Mouse (Mus musculus) c-Kit-positive CD71-positive TER-119-positive erythroid progenitor cells, embryonic 14.5 days (primary cell): ENCODE results near the gene Cox4i2.

Experiments used
- DNase-seq: peaks from one replicate; pipeline ENCODE4 v3.0.0-alpha.2; 2013; ENCODE audit warnings: low spot score

The Cox4i2 gene

DNA sequence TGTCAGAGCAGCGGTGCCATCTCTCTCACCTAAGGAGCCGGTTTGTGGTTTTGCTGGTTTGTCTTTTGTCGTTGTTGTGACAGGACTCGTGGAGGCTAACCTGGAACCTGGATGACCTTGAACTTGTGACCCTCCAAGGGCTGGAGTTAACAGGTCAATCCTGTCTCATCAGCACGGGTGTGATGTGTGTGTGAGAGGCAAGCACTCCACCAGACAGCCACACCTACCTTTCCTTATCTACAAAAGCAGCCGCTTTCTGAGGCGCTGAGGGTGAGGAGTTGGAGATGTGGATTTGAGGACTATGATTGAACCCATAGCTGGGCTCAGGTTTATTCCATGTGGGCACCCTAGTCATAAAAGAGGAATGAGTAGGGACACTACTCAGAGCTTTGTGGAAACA is 15.7 kb downstream of the Cox4i2 start:
- DNase-seq, result peak; percentile 67

DNA sequence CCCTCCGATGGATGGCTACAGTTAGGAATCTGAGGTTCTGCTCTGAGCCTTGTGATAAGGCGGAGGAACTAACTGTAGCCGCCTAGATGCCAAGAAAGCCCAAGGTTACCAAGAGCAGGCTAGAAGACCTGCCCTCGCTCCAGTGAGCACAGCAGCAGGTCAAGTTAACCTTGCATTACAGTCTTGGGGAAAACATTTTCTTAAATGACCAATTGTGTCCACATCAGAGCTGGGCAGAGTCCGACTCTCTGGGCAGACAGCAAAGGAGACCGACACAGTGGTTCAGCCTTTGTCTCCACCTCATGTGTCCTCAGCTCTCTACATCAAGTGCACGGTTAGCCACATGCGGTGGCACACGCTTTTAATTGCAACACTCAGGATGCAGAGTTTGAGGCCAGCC is 17.6 kb downstream of the Cox4i2 start:
- DNase-seq, result no peak

DNA sequence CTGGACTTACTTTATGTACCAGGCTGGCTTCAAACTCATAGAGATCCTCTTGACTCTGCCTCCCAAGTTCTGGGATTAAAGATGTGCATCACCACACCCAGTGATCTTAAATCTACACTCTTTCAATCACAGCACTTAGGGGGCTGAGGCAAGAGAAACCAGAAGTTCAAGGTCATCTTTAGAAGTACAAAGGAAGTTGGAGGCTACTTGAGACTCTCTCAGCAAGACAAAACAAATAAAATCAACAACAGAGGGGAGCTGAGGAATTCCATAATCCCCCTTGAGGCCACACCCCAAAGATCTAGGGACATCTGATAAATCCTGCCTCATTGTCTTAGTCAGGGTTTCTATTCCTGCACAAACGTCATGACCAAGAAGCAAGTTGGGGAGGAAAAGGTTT is 18.3 kb downstream of the Cox4i2 start:
- DNase-seq, result no peak

DNA sequence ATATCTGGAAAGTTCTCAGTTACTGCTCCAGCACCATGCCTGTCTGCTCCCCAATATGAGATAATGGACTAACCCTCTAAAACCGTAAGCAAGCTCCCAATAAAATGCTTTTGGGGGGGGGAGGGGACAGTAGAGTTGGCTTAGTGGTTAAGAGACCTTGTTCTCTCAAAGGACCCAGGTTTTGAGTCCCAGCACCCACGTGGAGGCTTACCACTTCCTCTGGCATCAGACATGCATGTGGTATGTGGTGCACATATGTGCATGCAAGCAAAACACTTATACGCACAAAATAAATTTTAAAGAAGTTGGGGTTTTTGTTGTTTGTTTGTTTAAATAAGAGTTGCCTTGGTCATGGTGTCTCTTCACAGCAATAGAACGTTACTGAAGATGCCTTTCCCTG is 21.4 kb downstream of the Cox4i2 start:
- no peak for DNase-seq

DNA sequence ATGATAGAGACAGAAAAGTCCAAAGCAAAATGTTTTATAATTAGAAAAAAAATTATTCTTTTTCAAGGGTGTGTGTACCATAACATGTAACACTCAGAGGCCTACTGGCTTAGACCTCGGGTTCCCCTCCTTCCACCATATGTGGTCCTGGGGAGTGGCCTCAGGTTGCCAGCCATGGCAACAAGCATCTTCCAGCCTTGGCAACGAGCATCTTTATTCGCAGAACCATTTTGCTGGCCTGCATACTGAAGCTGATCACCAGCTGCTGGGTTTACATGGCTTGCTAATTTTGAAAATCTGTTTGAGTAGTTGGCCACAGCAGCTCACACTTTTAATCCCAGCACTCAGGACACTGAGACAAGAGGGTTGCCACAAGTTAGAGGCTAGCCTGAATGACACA is 22.0 kb downstream of the Cox4i2 start:
- no peak for DNase-seq

DNA sequence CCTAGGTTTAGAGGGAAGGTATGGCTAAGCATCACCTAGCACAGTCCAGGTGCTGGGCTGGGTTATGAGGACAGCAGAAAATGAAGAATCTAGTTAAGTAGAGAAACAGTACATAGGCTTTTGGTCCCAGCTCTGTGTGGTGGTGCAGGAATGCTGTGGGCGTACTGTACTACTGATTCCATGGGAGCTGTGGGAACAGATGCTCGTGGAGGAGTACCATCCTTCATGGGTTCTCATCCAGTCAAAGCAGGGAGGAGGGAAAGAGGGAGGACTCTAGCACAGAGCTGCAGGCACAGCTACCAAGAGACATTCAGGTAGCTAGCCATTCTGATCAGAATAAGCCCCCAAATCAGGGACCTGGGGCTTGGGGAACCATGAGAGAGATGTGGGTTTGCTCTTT is 22.5 kb downstream of the Cox4i2 start:
- DNase-seq, result no peak

DNA sequence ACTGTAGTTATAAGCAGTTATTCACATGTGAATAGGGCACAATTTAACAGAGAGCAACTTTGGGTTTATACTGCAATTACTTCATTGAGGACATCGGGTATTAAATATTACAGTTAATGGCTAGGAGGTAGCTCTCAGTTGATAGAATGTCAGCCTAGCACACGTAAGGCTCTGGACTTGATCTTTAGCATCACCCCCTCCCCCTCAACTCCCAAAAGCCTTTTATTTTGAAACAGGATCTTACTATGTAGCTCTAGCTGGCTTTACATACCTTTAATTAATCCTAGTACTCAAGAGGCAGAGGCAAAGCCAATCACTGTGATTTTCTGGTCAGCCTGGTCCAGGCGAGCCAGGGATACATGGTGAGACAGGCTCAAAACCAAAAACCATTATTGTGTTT is 23.1 kb downstream of the Cox4i2 start:
- DNase-seq, result no peak

DNA sequence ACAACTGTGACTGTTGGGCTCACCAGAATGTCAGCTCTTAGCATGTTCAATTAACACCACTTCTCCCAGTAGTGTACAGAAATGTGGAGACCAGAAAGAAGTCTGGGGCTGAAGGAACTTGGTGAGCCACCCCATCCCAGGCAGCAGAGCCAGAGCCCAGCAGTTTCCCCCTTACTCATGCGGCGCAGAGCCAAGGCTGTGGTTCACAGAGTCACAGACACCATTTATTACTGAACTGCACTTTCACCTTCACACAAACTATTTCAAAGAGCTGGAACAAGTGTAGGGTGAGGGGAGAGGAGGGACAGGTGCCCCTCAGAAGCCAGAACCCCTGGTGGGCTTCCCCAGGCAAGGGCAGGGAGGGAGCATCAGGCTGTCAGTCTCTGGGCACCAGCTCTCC is 26.5 kb downstream of the Cox4i2 start:
- DNase-seq, result no peak

DNA sequence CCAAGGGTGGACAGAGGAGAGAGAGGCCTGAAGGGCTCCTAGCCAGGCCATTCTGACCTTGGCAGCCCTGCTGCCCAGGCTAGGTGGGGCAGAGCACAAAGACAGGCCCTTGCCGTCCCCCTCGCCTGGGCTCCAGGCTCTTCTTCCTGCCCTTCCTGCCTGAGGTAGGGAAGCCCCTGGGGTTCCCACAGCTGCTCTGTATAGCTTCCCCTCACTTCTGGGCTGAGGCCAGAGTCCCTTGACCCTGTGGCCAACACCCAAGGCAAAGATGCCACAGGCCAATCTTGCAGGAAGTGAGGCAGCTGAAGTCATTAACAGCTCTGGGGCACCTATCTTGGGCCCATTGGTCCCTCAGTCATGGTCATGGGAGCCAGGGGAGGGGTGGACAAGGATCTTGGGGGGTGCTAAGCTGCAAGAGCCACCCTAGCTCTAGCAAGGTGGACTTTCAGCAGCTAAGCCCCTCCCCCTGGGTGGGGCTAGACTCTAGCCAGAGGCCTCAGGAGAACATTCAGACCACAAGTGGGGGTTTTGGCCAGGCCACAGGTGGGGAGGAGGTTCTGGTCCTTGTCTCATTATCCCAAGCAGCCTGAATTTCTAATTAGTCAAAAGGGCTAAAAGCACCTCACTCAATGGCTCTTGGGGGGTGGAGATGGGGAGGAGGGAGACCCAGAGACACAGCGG is 27.2 kb downstream of the Cox4i2 start:
- DNase-seq, result no peak

DNA sequence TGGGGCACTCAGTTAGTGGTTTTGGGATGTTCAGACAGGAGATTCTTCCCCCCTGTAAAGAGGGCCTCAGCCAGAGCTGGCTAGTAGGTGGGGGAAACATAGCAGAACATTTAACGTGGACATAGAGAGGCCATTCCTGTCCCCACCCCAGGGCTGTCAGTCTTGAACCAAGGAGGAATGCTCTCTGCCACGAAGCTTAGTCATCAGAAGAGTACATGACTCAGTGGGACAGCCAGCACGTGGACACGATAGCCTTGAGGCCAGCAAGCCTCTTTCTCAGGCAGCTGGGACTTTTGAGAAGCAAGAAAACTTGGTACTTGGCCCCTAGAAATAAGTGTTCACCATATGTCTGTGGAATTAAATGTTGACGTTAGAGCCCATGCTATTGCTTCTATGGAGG is 28.7 kb downstream of the Cox4i2 start:
- no peak for DNase-seq

DNA sequence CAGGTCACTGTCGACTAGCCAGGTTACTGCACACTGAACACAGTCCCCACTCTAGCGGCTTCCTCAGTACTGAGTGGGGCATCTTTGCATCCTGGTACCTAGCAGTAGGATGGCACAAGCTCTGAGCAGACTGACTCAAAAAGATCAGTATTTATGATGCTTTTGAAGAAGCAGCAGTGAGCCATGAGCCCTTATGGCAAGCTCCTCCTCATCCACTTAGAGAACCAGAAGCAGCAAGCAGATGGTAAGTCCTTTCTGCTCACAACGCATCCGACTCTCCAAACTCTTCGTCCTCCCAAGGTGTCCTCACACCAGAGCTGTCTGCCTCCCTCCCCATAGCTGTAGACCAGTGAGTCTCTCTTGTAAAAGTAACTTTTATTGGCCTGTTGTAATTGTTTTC is 29.3 kb downstream of the Cox4i2 start:
- DNase-seq, result no peak

DNA sequence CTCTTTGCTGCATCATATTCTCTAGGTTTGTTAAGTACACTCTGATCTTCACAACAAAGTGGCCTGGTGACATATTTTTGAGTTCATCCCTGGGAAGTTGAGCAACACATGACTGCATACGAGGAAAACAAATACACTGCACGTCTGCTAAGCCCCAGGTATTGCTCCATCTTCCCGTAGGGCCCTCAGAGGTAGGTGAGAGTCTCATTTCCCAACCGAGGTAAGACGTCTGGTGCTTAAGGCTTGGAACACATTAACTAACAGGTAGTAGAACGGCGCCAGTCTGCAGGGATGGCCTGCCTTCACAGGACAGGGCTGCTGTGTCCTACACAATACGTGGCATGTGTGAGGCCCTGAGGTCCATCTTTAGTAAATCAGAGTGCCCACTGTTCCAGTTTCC is 30.7 kb downstream of the Cox4i2 start:
- DNase-seq, result no peak

DNA sequence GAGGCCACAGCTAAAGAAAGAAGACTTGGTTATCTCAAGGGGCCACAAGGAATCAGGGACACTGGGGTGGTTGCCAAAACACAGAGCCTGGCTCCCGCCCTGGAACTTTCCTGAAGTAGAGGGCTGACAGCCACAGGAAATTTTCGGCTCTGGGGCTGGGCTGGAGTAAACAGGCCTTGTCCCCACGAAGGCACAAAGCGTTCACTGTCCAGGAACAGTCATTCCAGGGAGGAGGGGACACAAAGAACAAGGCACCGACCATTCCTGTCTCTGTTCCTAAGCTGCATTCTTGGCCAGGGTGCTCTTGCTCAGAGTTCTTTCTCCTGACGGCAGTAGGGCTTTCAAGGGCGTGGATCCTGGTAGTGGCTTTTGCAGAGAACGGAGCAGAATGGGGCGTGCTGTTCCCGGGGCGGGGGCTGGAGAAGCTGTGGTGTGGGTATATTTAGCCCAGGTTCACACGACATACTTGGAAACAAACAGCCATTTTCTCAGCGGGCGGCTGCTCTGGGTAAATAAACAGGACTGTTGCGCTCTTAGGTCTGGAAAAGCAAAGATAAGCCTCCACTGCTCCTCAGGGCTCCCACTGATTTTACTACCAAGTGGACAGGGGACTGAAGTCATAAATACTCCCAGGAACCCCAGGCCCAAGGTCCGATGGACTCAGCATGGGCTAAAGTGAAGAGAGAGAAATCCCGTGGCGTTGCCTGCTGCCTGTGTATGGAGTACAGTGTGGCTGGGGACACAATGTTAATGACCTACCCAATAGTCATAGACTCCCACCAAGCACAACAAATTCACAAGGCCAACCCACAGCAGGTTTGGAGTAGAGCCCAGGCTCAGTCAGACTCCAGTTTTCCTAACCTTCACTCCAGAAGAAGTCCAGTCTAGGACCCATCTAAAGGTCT is 31.7 kb downstream of the Cox4i2 start:
- DNase-seq, result no peak

DNA sequence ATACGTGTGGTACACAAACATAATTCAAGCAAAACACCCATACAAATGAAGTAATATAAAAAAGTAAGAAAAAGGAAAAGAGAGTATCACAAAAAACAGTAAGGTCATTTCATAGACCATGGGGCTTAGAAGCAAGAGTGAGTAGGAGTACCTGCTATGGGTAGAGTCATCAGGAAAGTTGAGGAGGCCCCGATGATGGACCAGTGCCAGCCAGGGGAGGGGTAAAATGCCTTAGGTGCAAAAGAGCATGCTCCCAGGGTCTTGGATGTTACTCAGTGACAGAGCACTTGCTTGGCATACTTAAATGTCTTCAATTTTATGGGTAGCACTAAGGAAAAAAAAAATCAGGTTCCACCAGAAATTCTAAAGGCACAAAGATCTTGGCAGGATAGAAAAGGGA is 33.2 kb downstream of the Cox4i2 start:
- no peak for DNase-seq

DNA sequence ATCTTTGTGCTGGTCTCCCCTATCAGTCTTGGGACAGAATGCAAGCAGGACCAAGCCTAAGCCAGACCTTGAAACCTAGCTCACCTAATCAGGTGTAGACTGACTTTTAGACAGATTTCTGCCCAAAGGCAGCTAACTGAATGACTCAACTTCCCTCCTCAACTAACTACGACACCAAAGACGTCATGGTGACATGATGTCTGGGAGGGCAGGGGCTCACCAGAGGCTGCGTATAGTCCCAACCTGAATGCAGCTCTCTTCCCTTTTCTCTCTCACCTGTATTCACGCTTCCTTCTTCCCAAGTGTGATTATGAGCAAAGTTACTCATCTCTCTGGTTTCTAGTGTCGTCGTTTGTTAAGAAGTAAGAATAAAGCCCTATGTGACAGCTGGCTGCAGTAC is 33.6 kb downstream of the Cox4i2 start:
- DNase-seq, result no peak

DNA sequence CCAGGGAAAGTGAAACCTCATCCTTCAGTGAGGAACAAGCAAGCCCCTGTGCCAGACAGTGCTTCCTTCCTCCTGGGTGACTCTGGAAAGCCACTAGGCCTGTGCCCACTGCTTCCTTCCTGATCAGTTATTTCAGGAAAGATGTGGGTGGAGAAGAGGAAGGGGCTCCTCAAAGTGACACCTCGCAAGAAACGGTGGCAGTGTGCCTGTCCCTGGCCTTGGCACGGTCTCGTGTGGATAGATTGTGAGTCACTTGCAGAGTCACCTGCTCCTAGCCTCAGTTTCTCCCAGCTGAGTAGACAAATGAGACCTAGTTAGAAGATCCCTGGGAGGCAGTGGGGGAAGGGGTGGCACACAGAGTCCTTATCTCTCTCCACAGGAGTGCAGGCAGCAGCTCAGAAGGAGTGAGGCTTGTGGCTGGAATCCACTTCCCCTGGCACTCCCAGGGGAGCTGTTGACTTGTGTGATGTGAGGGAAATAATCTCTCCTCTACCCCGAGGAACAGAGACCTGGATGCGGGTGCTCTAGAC is 35.0 kb downstream of the Cox4i2 start:
- DNase-seq, result peak; percentile 86

DNA sequence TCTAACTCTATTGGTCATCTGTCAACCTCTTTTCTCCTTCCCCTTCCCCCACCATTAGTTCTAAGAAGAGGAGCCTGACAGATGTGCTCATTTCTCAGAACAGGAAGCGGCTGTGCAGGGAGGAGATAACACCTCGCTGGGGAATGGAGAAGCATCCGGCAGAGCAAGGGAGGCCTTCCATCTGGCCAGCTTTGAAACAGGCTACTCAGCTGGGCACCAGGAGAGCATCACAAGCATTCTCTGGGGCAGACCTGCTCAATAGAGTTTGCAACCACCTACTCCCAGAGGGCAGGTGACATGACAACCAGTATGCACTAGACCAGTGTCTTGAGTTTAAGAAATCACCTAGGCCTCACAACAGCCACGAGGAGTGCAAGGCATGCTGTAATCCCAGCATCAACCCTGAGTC is 35.6 kb downstream of the Cox4i2 start:
- DNase-seq, result peak; percentile 92

DNA sequence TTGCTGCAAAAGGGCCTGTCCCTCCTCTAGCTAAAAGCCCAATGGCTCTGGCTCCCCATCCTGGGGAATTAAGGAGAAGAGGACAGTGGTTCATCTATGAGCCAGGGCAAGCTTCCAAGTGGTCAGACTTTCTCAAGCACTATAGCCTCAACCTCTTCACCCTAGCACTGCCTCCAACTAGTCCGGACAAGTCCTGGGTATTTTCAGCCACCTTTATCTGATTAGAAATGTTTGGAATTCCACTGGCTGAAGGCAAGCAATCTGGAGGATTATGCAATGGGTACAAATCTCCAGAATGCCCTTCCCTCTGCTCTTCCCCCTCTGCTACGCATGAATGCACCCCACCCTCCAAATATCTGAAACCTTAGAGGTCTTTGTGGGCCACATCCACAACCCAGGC is 38.5 kb downstream of the Cox4i2 start:
- DNase-seq, result no peak

DNA sequence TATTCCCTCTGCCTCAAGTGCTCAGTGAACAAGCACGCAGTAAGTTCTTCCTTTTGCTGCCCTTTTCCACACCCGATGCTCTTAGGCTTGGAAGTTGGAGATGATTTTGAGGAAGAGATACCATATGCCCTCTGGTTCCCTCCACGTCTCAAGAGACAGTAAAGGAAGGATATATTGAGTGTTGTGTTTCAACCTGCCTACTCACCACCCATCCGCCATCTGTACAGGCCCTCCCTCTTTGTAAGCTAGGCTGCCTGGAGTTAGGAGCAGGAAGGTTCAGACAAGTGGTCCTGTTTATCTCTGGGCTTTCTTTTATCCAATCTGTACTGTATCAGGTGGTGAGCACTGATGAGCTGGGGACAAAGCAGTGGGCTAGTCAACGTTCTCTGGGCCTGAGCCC is 39.4 kb downstream of the Cox4i2 start:
- no peak for DNase-seq

DNA sequence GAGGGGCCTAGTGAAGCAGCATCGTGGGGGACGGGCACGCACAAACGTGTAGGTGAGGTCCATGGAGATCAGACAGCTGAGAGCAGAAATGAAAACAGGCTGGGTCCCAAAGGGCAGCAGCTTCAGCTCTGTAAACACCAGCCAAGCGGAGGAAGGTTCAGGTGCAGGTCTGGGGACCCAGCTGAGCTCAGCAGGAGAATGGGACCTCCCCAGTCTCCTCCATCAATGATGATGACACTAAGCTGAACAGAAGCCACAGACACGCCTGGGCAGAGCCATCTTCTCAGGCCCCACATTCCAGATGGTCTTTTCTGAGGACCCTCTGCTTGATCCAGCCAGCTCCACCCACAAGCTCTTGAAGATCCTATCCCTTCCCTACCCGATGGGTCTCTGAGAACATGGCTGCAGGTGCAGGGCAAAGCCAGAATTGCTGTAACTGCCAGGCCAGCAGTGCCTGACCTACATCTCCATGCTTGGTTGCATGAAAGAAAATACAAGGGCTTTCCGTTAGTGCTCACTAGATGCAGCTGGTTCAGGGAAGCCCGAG is 40.4 kb downstream of the Cox4i2 start:
- no peak for DNase-seq

DNA sequence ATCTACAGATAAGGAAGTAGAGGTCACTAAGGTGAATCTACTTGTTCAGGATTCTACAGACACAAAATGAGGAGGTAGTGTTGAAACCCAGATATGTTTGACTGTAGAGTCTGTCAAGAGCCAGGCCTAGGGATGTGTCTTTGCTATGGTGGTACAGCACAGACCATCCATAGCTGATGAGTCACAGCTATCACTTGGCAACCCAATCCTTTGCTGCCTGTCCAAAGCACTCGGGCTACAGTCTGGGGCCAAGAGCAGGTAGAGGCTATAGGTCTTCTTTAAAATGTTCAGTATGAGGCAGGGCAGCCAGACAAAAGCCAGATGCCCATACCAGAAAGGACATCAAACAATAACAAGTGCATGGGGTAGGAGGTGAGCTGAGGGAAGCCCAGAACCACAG is 43.6 kb downstream of the Cox4i2 start:
- no peak for DNase-seq

DNA sequence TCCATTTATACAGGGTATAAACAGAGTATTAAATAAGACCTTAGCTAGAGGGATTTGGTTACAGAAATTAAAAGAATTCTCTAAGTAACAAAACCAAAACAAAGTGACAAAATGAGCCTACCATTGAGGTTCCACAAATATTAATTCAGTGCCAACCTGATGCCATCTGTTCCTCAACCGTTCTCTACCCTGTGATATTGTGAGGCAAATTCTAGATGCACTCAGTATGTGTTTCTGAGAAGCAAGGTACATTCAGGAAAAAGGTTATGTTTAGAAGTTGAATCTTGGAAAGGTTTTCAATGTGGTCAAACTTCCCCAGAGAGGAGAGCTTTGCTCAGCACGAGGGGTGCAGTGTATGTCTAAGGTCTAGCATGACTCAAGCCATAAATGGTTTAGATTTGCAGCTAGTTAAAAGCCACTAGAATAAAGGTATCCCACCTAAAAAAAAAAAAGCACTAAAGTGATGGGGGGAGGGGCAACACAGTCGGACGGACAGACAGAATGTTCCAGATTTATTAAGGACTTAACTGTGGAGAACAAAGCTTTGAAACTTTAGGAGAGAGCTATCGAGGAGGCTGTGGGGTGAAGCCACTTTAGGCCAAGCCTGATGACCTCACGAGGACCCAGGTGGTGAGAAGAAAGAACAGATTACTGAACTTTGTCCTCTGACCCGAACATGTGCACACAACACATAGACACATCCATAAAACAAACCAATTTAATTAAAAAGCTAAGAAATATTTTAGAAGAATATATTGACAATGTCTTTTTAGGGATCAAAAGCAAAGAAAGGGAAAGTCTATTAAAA is 46.2 kb downstream of the Cox4i2 start:
- no peak for DNase-seq
